Mouse (Mus musculus) lung, postnatal 10 days (tissue): ENCODE data around the gene Marveld2.

Experiments
- DNase-seq: peaks from one replicate; pipeline ENCODE4 v3.0.0; 2021

The Marveld2 gene

DNA sequence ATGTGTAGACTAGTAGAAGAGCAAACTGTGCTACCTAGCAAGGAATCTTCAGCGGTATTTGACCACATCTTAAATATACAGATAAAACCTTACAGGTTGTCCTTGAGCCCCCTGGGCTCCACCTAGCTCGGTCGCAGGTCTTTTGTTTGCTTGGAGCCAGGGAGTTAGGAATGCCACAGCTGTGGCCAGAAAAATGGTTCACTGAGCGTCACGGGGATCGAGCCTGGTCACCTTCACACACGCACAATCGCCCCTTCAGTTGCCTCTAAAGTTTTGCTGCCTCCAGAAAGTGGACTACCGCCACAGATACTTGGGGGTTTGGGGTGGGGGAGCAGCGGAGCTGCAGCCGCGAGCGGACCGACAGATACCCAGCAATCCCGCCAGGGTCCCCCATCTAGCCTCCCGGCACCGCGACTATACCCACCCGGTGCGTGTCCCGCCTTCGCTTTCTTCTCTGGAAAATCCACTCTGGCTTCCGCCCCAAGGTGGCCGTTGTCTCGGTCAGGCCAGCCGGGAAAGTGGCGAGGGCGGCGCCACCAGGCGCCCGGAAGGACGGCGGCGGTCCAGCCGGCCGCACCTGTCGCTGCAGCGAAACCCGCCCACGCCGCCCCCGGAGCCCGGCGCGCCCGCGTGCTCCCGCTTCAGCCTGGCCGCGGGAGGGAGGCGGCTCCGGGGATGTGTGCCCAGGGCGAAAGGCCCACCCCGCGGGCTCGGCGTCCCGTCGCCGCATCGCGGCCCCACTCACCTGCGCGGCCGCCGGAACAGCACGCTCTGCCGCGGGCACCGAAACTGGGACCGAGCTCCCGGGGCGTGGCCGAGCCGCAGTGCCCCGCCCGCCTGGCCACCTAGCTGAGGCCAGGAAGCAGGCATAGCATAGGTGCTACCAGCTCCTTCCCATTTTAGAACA lies at the start of gene Marveld2:
Gene Marveld2 (minus strand): TSS at position 791 of the 907 bp plus-strand sequence.
- DNase-seq: peak; percentile 64

- DNase-seq: peak; percentile 72
Observed at GRCm38 (mm10) chr13:100659864-100660456, 43.2 kb upstream of the Marveld2 start.

GRCm38 (mm10) chr13:100658091-100658490 lies 41.3 kb upstream of the Marveld2 start:
- no peak for DNase-seq

GRCm38 (mm10) chr13:100651439-100652186 lies 34.8 kb upstream of the Marveld2 start, which contains the start of gene Taf9:
TSS of gene Taf9 (plus strand) at chr13:100651579.
- DNase-seq: no peak

DNA sequence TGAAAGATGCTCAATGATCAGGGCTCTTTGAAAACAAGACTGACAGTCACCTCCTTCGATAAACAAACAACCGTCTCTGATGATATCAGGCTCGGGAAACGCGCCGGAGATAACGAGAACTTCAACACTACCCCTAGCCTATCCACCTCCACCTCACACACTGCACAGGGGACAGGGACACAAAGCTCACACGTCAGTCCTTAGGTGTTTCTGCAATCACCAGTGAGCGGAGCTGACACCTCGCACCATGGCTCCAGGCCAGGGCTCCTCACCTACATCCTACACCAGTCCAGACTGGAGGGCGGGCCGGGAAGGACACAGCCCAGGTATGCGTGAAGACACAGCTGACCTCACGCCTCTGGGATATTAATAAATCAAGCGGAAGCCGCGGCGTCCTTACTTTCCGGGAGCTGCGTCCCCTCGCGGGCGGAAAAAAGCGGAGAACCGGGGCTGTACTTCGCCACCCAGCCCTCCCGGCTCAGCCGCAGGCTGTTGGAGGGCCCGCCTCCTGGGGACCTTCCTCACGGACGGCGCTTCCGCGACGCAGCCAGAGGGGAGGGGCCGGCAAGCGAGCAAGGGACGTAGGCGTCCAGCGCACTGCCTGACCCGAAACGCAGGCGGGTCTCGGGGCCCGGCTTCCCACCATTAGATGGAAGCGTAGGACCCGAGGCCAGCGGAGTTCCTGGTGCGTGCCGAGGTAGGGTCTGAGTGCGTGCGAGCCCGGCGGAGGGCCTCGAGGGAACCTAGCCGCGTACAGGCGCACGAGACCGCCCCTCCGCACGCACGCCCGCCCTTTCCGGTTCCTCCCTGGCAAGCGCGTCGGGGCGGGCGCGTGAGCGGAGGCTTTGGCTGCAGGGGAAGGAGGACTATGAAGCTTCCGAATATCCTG lies 34.0 kb upstream of the Marveld2 start, which contains the start of the genes Ak6 and Rad17:
Gene Ak6 (plus strand): TSS at position 430 of the 889 bp plus-strand sequence.
Gene Rad17 (minus strand): TSS at position 502 of the 889 bp plus-strand sequence.
- peak; percentile 96 for DNase-seq

- no peak for DNase-seq
Observed at GRCm38 (mm10) chr13:100648223-100648622, 31.5 kb upstream of the Marveld2 start.

DNA sequence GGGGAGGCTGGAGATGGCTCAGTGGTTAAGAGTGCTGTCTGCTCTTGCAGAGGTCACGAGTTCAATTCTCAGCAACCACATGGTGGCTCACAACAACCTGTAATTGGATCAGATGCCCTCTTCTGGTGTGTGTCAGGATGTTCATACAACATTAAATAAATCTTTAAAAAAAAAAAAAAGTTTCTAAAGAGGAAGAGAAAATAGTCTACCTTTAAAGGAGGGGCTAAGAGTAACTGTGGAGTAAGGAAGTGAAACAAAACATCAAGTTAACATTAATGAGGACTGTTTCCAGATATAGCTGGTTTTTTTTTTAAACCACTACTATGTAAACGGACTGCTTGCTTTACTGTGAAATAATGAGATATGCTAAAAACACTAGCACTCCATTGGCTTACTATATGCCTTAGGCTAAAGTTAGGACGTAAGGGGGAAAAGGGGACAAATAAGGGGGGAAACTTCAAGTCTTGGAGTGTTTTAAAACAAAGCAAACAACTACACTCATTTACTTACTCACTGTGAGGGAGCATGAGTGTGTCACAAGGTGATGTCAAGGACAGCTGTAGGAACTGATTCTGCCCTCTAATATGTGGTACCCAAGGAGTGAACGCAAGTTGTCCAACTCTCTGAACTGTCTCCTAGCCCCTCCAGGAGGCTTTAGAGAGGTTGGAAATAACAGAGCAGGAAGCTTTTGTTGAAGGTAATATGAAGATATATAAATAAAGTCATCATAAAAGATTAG lies 25.9 kb upstream of the Marveld2 start:
- no peak for DNase-seq

- DNase-seq: no peak
Observed at GRCm38 (mm10) chr13:100634106-100634691, 17.4 kb upstream of the Marveld2 start.

DNA sequence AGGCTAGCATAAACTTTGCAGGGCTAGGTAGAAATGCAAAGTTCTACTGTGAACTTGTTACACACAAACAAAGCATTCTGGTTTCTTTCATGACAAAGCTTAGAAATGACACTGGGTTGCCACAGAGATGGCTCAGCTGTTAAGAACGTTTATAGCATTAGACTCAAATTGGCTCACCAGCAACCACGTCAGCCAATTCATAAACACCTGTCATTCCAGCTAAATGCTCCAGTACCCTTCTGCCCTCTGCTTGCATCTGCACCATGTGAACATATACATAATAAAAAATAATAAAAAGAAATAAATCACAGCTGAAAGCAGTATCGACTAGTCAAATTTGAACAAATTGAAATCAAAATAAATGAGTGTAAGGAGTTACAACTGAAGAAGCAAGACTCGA lies 5.5 kb upstream of the Marveld2 start:
- no peak for DNase-seq

DNA sequence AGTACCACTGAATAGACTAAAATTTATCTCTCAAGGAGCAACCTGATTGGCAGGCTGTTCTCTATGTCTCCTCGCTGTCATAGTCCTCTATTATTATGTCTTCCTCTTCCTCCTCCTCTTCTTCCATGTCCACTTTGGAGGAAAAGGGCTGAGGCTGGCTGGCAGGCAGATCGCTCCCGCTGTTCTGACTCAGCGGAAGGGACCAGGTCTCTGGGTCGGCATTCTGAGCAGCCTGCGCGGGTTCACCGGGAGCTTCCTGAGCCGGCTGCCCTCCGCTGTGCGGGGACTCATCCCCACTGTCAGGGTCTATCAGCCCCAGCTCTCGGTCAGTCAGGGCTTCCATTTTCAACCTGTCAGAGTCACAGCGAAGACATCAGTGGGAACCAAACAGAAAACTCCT lies 812 bp upstream of the Marveld2 start:
- DNase-seq: no peak

DNA sequence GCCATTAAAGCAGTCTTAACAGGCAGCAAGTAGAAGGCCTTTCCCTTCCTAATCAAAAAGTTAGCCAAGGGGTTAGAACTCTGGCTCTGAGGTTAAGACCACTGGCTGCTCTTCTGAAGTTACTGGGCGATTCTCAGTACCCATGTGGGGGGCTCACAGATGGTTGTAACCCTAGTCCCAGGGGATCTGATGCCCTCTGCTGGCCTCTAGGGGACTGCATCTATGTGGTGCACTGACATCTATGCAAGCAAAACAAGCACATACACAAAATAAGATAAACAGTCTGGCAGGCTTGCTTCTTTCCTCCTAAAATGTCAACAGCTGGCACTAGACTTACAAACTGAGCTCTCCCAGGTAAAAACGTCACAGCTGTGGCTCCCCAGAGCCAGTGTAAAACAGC lies 3.9 kb downstream of the Marveld2 start:
- DNase-seq: no peak

- no peak for DNase-seq
Observed at GRCm38 (mm10) chr13:100612251-100612650, 4.5 kb downstream of the Marveld2 start.

DNA sequence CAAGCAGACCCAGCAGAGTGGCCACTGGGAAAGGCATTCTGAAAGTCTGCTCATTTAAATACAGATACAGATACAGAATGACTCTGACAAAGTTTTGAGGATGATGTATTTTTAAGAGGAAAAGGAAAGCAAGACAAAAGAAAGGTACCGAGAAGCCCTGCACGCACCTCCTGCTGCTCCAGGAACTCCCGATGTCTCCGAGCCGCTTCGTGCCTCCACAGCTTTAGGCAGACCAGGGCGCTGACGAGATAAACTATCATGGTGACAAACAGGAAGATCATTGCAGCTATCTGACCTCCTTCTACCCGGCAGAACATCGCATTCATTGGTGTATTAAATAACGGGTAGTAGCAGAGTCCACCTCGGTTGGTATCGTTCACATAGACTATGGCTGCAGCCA lies 5.5 kb downstream of the Marveld2 start:
- DNase-seq: no peak

GRCm38 (mm10) chr13:100607756-100608155 lies 9.0 kb downstream of the Marveld2 start:
- DNase-seq: no peak

DNA sequence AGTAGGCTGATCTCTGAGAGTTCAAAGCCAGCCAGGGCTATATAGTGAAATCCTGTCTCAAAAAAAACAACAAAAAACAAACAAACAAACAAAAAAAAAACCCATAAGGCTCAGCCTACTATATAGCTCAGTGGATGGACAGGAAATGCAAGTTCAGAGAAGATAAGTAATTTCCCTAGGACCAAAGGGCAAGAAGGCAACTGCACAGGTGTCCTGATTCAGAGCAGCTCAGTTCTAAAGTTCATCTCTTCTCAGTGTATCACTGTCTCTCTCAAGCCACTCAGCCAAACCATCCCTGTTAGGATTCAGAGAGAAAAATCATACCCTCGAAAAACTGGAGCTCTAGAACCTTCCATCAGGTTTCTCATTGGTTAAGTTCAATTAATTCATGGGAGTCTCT lies 10.9 kb downstream of the Marveld2 start:
- no peak for DNase-seq

DNA sequence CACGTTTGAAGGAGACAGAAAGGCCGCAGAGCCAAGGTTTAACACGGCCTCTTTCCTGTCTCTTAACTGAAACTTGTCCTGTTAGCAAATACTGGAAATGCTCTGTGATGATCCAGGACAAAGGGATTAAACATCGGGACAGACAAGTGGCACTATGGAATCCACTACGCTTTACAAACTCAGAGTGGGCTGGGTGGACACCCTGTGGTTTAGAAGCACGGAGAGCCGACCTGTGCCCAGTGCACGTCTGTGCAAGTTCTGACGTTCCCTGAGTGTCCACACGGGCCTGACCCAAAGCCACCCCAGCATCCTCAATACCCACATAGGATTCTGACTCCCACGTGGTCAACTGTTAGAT lies 13.1 kb downstream of the Marveld2 start:
- DNase-seq: no peak

DNA sequence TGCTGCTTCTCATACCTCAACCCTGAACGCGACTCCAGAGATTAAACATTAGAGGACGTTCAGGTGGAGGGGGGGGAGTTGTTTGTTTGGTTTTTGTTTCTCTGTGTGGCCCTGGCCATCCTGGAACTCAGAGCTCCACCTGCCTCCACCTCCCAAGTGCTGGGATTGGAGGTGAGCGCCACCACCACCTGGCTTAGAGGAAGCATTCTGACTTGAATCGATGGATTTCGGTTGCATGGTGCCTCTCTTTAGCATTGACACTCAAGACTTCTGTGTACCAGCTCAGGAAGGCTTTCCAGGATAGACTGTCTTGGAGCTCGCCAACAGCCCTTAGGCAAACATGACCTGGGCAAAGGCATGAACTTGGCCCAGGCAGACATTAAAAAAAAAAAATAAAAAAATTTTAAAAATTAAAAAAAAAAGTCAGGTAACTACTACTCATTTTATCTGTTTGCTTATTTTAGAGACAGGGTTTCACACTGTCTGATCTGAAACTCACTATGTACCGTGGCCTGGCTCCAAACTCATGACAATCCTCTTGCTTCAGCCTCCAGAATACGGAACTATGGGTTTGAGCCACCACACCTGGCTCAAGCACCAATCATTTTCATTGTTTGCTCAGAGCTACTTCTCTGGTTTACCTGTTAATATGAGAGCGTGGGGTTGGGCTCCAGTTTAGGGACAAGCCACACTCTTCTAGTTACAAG lies 13.6 kb downstream of the Marveld2 start:
- no peak for DNase-seq

- no peak for DNase-seq
Observed at GRCm38 (mm10) chr13:100602239-100602902, 14.4 kb downstream of the Marveld2 start.

GRCm38 (mm10) chr13:100601034-100601433 lies 15.7 kb downstream of the Marveld2 start:
- DNase-seq: no peak

DNA sequence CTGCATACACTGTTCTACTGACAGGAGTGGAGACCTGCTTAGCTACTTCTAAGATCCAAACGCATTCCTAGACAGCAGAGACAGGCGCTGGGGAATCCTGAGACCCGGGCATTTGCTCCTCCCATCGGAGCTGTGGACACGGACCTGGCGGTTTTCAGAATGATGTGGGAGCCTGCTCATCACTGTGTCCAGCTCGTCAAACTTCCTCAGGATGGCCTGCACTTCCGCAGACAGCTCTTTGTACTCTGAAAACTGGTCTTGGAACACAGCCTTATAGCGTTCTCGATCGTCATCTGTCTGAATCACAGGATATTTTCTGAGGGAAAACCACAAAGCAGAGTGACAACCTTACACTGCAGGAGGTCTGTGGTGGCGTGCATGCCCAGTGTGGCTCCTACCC lies 16.5 kb downstream of the Marveld2 start:
- DNase-seq: peak; percentile 26
